Mouse (Mus musculus) hindbrain, embryonic 13.5 days (tissue): ENCODE results near the gene Grifin. TPM values are rescaled to one million over a fixed set of nuclear protein-coding genes. Genes with fewer than 3 reads are reported as not detected.

Experiments used
- ATAC-seq: fragments of 200-750 bp; cut with Nextera tagmentation; 2 replicates; pipeline ENCODE4 v1.8.0; 2017; ENCODE audit warnings: moderate TSS enrichment; ENCODE audit not compliant: low FRiP score
- H3K27ac ChIP-seq: fragments of 300-500 bp; sonication (generic); 2 replicates; pipeline ENCODE4 v1.5.1; 2015; ENCODE audit warnings: inconsistent platforms, mild to moderate bottlenecking, moderate library complexity
- H3K27me3 ChIP-seq: fragments of 300-500 bp; sonication (generic); 2 replicates; pipeline ENCODE4 v1.6.1; 2015; ENCODE audit warnings: mild to moderate bottlenecking, inconsistent platforms
- H3K36me3 ChIP-seq: fragments of 300-500 bp; sonication (generic); 2 replicates; pipeline ENCODE4 v1.6.1; 2015; ENCODE audit warnings: mild to moderate bottlenecking, inconsistent platforms
- H3K4me1 ChIP-seq: fragments of 300-500 bp; sonication (generic); replicated peaks from 2 replicates; pipeline ENCODE4 v1.6.1; 2015; ENCODE audit warnings: inconsistent platforms
- H3K4me2 ChIP-seq: fragments of 300-500 bp; sonication (generic); 2 replicates; pipeline ENCODE4 v1.6.1; 2015; ENCODE audit warnings: inconsistent platforms, mild to moderate bottlenecking, moderate library complexity
- H3K4me3 ChIP-seq: fragments of 300-500 bp; sonication (generic); 2 replicates; pipeline ENCODE4 v1.5.1; 2015; ENCODE audit warnings: mild to moderate bottlenecking, inconsistent platforms
- H3K9ac ChIP-seq: fragments of 300-500 bp; sonication (generic); 2 replicates; pipeline ENCODE4 v1.6.1; 2015; ENCODE audit warnings: mild to moderate bottlenecking, inconsistent platforms
- H3K9me3 ChIP-seq: fragments of 300-500 bp; sonication (generic); 2 replicates; pipeline ENCODE4 v1.6.1; 2016; ENCODE audit warnings: inconsistent platforms
- WGBS: fragments of 180-500 bp; shearing (Covaris S2); methylation state at CpG from one replicate; pipeline ENCODE4 v1.1.7; 2015; 5-methylcytosine and 5-hydroxymethylcytosine counted together
- polyA plus RNA-seq: library from polyadenylated mRNA; unstranded; fragments of >200 nt; fragmentation: Nextera tagmentation; extraction: Ambion mirVana; gene quantifications from 2 replicates; pipeline ENCODE4 v1.2.1, GENCODE M21; 2015

The Grifin gene
- polyA plus RNA-seq, 1 experiment from 2014 or later: not detected

- no peak for ATAC-seq
- Histone ChIP-seq H3K4me1 (peaks cover 32% of the 10 kb centered on the region), H3K36me3 (no peaks in the 10 kb centered on the region), H3K4me3 (no peak overlapping the region), H3K9me3 (no peaks in the 10 kb centered on the region), H3K27ac (no peak overlapping the region), H3K4me2 (no peak overlapping the region), H3K27me3 (0 out of 2 replicates have a peak, but pooled peaks cover 5% of the 10 kb centered on the region), H3K9ac (no peak overlapping the region)
- WGBS: 92% methylated on average over 5 of the region's 5 CpGs
Measured at GRCm38 (mm10) chr5:140567751-140568150, 2.9 kb upstream of the Grifin start.

GRCm38 (mm10) chr5:140567321-140567720, 2.5 kb upstream of the Grifin start:
- H3K4me3 ChIP-seq: no peak overlapping the region
- 65% methylated on average over 11 of the region's 11 CpGs for WGBS
- no peak overlapping the region for H3K9ac ChIP-seq
- H3K27me3 ChIP-seq: 0 out of 2 replicates have a peak, but pooled peaks cover 5% of the 10 kb centered on the region
- H3K36me3 ChIP-seq: no peaks in the 10 kb centered on the region
- H3K4me1 ChIP-seq: peaks cover 32% of the 10 kb centered on the region
- no peaks in the 10 kb centered on the region for H3K9me3 ChIP-seq
- ATAC-seq: no peak
- no peak overlapping the region for H3K27ac ChIP-seq
- H3K4me2 ChIP-seq: no peak overlapping the region

- Histone ChIP-seq H3K4me1 (peaks cover 28% of the 10 kb centered on the region), H3K36me3 (no peaks in the 10 kb centered on the region), H3K9ac (no peak overlapping the region), H3K4me2 (no peak overlapping the region), H3K9me3 (no peaks in the 10 kb centered on the region), H3K27me3 (0 out of 2 replicates have a peak, but pooled peaks cover 5% of the 10 kb centered on the region), H3K4me3 (no peak overlapping the region), H3K27ac (no peak overlapping the region)
- ATAC-seq: no peak
- WGBS: 74% methylated on average over 4 of the region's 4 CpGs
Measured at GRCm38 (mm10) chr5:140566271-140566670, 1.4 kb upstream of the Grifin start.

- Histone ChIP-seq H3K27ac (no peak overlapping the region), H3K4me2 (no peak overlapping the region), H3K4me3 (no peak overlapping the region), H3K36me3 (no peaks in the 10 kb centered on the region), H3K9me3 (no peaks in the 10 kb centered on the region), H3K9ac (no peak overlapping the region), H3K4me1 (peaks cover 28% of the 10 kb centered on the region), H3K27me3 (0 out of 2 replicates have a peak, but pooled peaks cover 5% of the 10 kb centered on the region)
- ATAC-seq: peak; percentile 53; the same call in 1 of the 2 replicates
- WGBS: 47% methylated on average over 6 of the region's 6 CpGs
Measured at GRCm38 (mm10) chr5:140565856-140566255, 985 bp upstream of the Grifin start.

GRCm38 (mm10) chr5:140565451-140565850, 580 bp upstream of the Grifin start:
- ATAC-seq: peak; percentile 35; the same call in 1 of the 2 replicates
- Histone ChIP-seq H3K4me3 (no peak overlapping the region), H3K27me3 (0 out of 2 replicates have a peak, but pooled peaks cover 5% of the 10 kb centered on the region), H3K4me2 (no peak overlapping the region), H3K9me3 (no peaks in the 10 kb centered on the region), H3K9ac (no peak overlapping the region), H3K4me1 (peaks cover 28% of the 10 kb centered on the region), H3K27ac (no peak overlapping the region), H3K36me3 (no peaks in the 10 kb centered on the region)
- 37% methylated on average over 5 of the region's 5 CpGs for WGBS

- no peak overlapping the region for H3K27ac ChIP-seq
- H3K4me3 ChIP-seq: no peak overlapping the region
- no peaks in the 10 kb centered on the region for H3K9me3 ChIP-seq
- no peaks in the 10 kb centered on the region for H3K36me3 ChIP-seq
- H3K4me1 ChIP-seq: peaks cover 20% of the 10 kb centered on the region
- H3K9ac ChIP-seq: no peak overlapping the region
- H3K27me3 ChIP-seq: 0 out of 2 replicates have a peak, but pooled peaks cover 5% of the 10 kb centered on the region
- 86% methylated on average over 9 of the region's 9 CpGs for WGBS
- no peak overlapping the region for H3K4me2 ChIP-seq
- no peak for ATAC-seq
Measured at GRCm38 (mm10) chr5:140562601-140563000, 2.3 kb downstream of the Grifin start.

GRCm38 (mm10) chr5:140556859-140557258, 8.0 kb downstream of the Grifin start:
- no peak for ATAC-seq
- no peaks in the 10 kb centered on the region; the same call in 1 of the 2 replicates for H3K4me1 ChIP-seq
- 58% methylated on average over 3 of the region's 3 CpGs for WGBS
- H3K27me3 ChIP-seq: no peaks in the 10 kb centered on the region
- no peaks in the 10 kb centered on the region for H3K9me3 ChIP-seq
- H3K4me2 ChIP-seq: no peak overlapping the region
- H3K4me3 ChIP-seq: no peak overlapping the region
- no peak overlapping the region for H3K27ac ChIP-seq
- H3K9ac ChIP-seq: no peak overlapping the region
- no peaks in the 10 kb centered on the region for H3K36me3 ChIP-seq

- Histone ChIP-seq H3K9me3 (no peaks in the 10 kb centered on the region), H3K4me3 (no peak overlapping the region), H3K36me3 (no peaks in the 10 kb centered on the region), H3K27me3 (no peaks in the 10 kb centered on the region), H3K4me2 (no peak overlapping the region), H3K4me1 (peaks cover 11% of the 10 kb centered on the region), H3K9ac (no peak overlapping the region), H3K27ac (no peak overlapping the region)
- no peak for ATAC-seq
- WGBS: 89% methylated on average over 7 of the region's 7 CpGs
Measured at GRCm38 (mm10) chr5:140553719-140554118, 11.2 kb downstream of the Grifin start.

- ATAC-seq: peak; percentile 93
- 10% methylated on average over 17 of the region's 17 CpGs for WGBS
- peak overlapping the region; percentile 25; the same call in 1 of the 2 replicates for H3K9ac ChIP-seq
Measured at GRCm38 (mm10) chr5:140549306-140550047, 15.4 kb downstream of the Grifin start.

GRCm38 (mm10) chr5:140546332-140546731, 18.5 kb downstream of the Grifin start:
- no peaks in the 10 kb centered on the region for H3K36me3 ChIP-seq
- no peak overlapping the region for H3K27ac ChIP-seq
- H3K4me2 ChIP-seq: no peak overlapping the region
- 0 out of 2 replicates have a peak, but pooled peaks cover 3% of the 10 kb centered on the region for H3K27me3 ChIP-seq
- ATAC-seq: no peak
- no peak overlapping the region for H3K4me3 ChIP-seq
- 89% methylated on average over 19 of the region's 19 CpGs for WGBS
- no peaks in the 10 kb centered on the region for H3K9me3 ChIP-seq
- H3K9ac ChIP-seq: no peak overlapping the region
- H3K4me1 ChIP-seq: peaks cover 25% of the 10 kb centered on the region

More at GRCm38 (mm10) chr5:140549306-140550047, 15.4 kb downstream of the Grifin start:
- peak overlapping the region; percentile 34 for H3K4me2 ChIP-seq
- H3K36me3 ChIP-seq: no peaks in the 10 kb centered on the region
- H3K9me3 ChIP-seq: no peaks in the 10 kb centered on the region
- H3K27ac ChIP-seq: peak overlapping the region; percentile 72
- H3K27me3 ChIP-seq: no peaks in the 10 kb centered on the region
- peaks cover 11% of the 10 kb centered on the region for H3K4me1 ChIP-seq
- no peak overlapping the region for H3K4me3 ChIP-seq

- Histone ChIP-seq H3K9ac (no peak overlapping the region), H3K27me3 (0 out of 2 replicates have a peak, but pooled peaks cover 3% of the 10 kb centered on the region), H3K27ac (no peak overlapping the region), H3K9me3 (no peaks in the 10 kb centered on the region), H3K4me1 (peaks cover 25% of the 10 kb centered on the region), H3K4me2 (no peak overlapping the region), H3K4me3 (no peak overlapping the region), H3K36me3 (no peaks in the 10 kb centered on the region)
- ATAC-seq: no peak
- WGBS: 68% methylated on average over 6 of the region's 6 CpGs
Measured at GRCm38 (mm10) chr5:140545651-140546050, 19.2 kb downstream of the Grifin start.

GRCm38 (mm10) chr5:140542811-140543575, 21.9 kb downstream of the Grifin start:
- Histone ChIP-seq H3K36me3 (no peaks in the 10 kb centered on the region), H3K4me1 (peaks cover 14% of the 10 kb centered on the region), H3K9me3 (no peaks in the 10 kb centered on the region), H3K27ac (peak overlapping the region; percentile 3; the same call in 1 of the 2 replicates), H3K27me3 (0 out of 2 replicates have a peak, but pooled peaks cover 3% of the 10 kb centered on the region), H3K9ac (no peak overlapping the region), H3K4me2 (no peak overlapping the region), H3K4me3 (no peak overlapping the region)
- whole genome bisulfite sequencing: 52% methylated on average over 9 of the region's 9 CpGs
- ATAC-seq: peak; percentile 85
